Mouse (Mus musculus) liver, embryonic 14.5 days (tissue): ENCODE measurements at regions not wholly inside any gene's neighbourhood (a gene's known extent, or its start where the extent isn't known, plus 50 kb on each side); places are given as distances from the start of the nearest gene placed in this dataset.

ENCODE experiments used
- ATAC-seq: fragments of 200-750 bp; cut with Nextera tagmentation; 2 replicates; pipeline ENCODE4 v1.8.0; 2017; ENCODE audit warnings: moderate number of reproducible peaks, mild to moderate bottlenecking, moderate library complexity; ENCODE audit not compliant: insufficient read depth
- DNase-seq, 3 experiments: peaks; one replicate each; pipeline ENCODE4 v3.0.0-alpha.2; 2012 to 2013; ENCODE audit warnings: low read depth in 3 of 3, low spot score in 3 of 3
- H3K27ac ChIP-seq: fragments of 300-500 bp; sonication (generic); 2 replicates; pipeline ENCODE4 v1.5.1; 2014; ENCODE audit warnings: moderate library complexity, mild to moderate bottlenecking, control low read depth, inconsistent platforms
- H3K27me3 ChIP-seq: fragments of 300-500 bp; sonication (generic); 2 replicates; pipeline ENCODE4 v1.6.1; 2014; ENCODE audit warnings: mild to moderate bottlenecking, low read length, moderate library complexity; ENCODE audit not compliant: control insufficient read depth, insufficient read depth
- H3K36me3 ChIP-seq: fragments of 300-500 bp; sonication (generic); replicated peaks from 2 replicates; pipeline ENCODE4 v1.6.1; 2014; ENCODE audit warnings: low read depth; ENCODE audit not compliant: control insufficient read depth, insufficient read depth
- H3K4me1 ChIP-seq, 2 experiments: fragments of 200-500 bp in 1 of 2; fragments of 300-500 bp in 1 of 2; sonication (generic) in 1 of 2; replicated peaks; 2 replicates each; pipeline ENCODE4 v1.6.1; 2012 to 2014; ENCODE audit warnings: antibody characterized with exemption in 1 of 2, inconsistent platforms in 1 of 2, low read length in 1 of 2; ENCODE audit not compliant: control insufficient read depth in 2 of 2, insufficient read depth in 2 of 2
- H3K4me2 ChIP-seq: fragments of 300-500 bp; sonication (generic); 2 replicates; pipeline ENCODE4 v1.6.1; 2014; ENCODE audit warnings: low read depth, mild to moderate bottlenecking, control low read depth, moderate library complexity
- H3K4me3 ChIP-seq, 2 experiments: fragments of 200-500 bp in 1 of 2; fragments of 300-500 bp in 1 of 2; sonication (generic) in 1 of 2; 2 replicates each; pipeline ENCODE4 v1.5.1; 2012 to 2014; ENCODE audit warnings: low read depth in 2 of 2, low read length in 2 of 2, mild to moderate bottlenecking in 2 of 2, control low read depth in 1 of 2, inconsistent platforms in 1 of 2, moderate library complexity in 1 of 2; ENCODE audit not compliant: insufficient read depth in 1 of 2
- H3K9ac ChIP-seq: fragments of 300-500 bp; sonication (generic); replicated peaks from 2 replicates; pipeline ENCODE4 v1.6.1; 2014; ENCODE audit warnings: mild to moderate bottlenecking, control low read depth, moderate library complexity
- H3K9me3 ChIP-seq: fragments of 300-500 bp; sonication (generic); 2 replicates; pipeline ENCODE4 v1.6.1; 2016; ENCODE audit warnings: low read length, mixed read lengths; ENCODE audit not compliant: control insufficient read depth
- CTCF ChIP-seq: IDR thresholded peaks from 2 replicates; pipeline ENCODE4 v1.5.1; 2016; ENCODE audit warnings: antibody characterized with exemption, low read depth, control low read depth
- EP300 ChIP-seq: IDR thresholded peaks from 2 replicates; pipeline ENCODE4 v1.6.1; 2016; ENCODE audit warnings: antibody characterized with exemption, low read depth
- WGBS: fragments of 180-500 bp; shearing (Covaris S2); extraction: QIAGEN DNeasy Blood & Tissue Kit; methylation state at CpG from one replicate; pipeline ENCODE4 v1.1.7; 2014; ENCODE audit not compliant: insufficient replicate concordance; 5-methylcytosine and 5-hydroxymethylcytosine counted together

DNA sequence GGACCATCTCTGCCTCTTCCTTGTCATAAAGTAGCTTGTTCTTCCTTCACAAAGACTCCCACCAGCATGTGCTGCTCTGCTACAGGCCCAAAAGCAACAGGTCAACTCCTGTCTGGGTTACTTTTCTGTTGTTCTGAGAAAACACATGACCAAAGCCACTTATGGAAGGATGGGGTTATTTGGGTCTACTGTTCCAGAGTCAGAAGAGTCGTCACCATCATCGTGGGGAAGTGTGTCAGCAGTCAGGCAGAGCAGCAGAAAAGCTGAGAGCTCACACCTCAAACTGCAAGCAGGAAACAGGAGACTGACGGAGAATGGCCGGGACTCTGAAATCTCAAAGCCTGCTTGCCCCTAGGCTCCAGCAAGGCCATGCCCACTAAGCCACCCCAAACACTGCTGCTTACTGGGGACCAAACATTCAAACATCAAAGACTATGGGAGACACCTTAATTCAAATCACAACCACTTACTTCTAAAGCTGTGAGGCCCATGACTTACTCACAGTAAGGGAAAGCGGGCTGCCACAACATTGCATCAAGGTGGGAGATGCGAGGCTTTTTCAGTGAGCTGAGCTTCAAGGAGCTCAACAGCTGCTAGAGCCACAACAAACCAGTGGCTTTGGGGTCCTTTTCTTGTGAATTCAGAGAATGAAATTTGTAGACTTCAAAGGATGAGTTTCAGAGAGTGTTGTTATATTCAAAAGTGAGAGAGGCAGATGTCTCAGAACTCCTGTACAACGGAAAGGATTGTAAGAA, 96.6 kb upstream of the Hs6st1 start:
- no peak overlapping the region for H3K27ac ChIP-seq
- H3K36me3 ChIP-seq: no peaks in the 10 kb centered on the region
- no peaks in the 10 kb centered on the region for H3K9me3 ChIP-seq
- H3K9ac ChIP-seq: no peak overlapping the region
- no peaks in the 10 kb centered on the region for H3K27me3 ChIP-seq
- TF ChIP-seq EP300: no peak
- TF ChIP-seq CTCF: no peak
- H3K4me1 ChIP-seq: peaks cover 8 to 12% of the 10 kb centered on the region in 2 experiments
- WGBS: 54% methylated on average over 7 of the region's 7 CpGs
- ATAC-seq (no peak), DNase-seq (no peak)
- H3K4me2 ChIP-seq: no peak overlapping the region
- no peak overlapping the region for H3K4me3 ChIP-seq

DNA sequence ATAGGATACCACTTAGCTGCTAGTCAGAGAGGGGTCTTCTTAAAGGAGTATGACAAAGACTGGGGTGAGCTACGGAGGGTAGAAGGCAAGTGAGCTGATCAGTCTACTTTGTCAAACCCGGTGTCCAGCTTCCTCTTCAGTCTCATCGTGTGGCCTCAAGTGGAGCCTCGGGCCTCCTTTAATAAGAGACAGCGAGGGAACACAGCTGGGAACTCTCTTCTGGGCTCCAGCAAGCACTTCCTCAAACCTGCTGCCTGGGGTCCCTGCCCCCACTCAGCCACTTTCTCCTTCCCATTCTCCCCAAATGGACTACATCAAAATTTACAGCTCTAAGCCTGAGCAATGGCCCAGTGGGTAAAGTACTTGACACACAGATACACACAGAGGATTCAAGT, 96.0 kb upstream of the Hs6st1 start:
- no peak for TF ChIP-seq EP300
- no peak for TF ChIP-seq CTCF
- DNase-seq: no peak
- Histone ChIP-seq H3K36me3 (no peaks in the 10 kb centered on the region), H3K27me3 (no peaks in the 10 kb centered on the region), H3K27ac (no peak overlapping the region), H3K9me3 (no peaks in the 10 kb centered on the region), H3K4me1 (peaks cover 8 to 12% of the 10 kb centered on the region in 2 experiments), H3K4me2 (no peak overlapping the region), H3K9ac (no peak overlapping the region), H3K4me3 (no peak overlapping the region)
- 19% methylated on average over 5 of the region's 5 CpGs for WGBS
- ATAC-seq: no peak

DNA sequence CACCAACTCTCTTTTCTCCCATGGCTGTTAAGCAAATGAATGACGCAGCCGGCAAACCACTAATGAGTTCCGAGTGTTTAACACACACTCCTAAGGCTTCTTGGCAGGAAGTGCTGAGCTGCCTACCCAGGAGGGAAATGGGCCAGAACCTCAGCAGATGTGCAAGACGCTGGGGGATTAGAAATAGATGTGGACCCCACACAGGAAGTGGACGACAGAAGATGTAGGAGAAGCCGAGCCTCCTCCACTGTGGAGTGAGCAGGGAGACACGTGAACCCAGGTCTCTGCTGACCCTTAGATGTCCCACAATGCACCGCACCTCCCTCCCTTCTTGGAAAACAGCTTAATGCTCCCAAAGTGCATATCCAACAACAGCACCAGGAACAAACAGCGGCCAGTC, 94.8 kb upstream of the Hs6st1 start:
- H3K27ac ChIP-seq: no peak overlapping the region
- H3K4me2 ChIP-seq: no peak overlapping the region
- no peak overlapping the region for H3K9ac ChIP-seq
- no peak overlapping the region for H3K4me3 ChIP-seq
- WGBS: 36% methylated on average over 9 of the region's 9 CpGs
- no peak for DNase-seq
- peaks cover 8 to 12% of the 10 kb centered on the region in 2 experiments for H3K4me1 ChIP-seq
- ATAC-seq: no peak
- no peaks in the 10 kb centered on the region for H3K27me3 ChIP-seq
- H3K9me3 ChIP-seq: no peaks in the 10 kb centered on the region
- no peaks in the 10 kb centered on the region for H3K36me3 ChIP-seq
- TF ChIP-seq CTCF (no peak), EP300 (no peak)

DNA sequence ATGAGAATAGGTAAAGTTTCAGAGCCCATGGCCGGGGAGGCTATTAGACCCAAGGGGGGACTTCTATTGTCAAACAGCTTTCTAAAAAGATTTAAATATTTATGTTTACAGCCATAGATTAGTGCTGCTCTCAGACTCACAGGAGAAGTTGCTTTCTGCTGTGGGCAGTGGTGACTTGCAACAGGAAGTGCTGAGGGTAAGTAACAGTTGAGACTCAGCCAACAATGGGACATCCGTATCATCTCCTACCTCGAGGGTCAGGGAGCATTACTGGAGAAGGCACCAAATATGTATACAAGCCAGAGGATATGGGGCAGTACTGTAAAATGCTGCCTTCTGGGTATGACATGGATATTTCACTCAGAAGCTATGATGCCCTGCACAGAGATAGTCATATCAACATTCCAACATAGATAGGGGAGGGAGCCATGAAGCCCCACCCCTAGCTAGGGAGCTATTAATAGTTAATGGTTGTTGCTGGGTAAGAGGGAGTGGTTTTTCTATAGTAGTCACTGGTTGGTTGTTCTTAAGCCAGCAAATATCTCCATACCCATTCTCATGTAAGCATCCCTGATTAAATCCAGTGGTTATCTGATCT, 92.5 kb upstream of the Hs6st1 start:
- Histone ChIP-seq H3K9me3 (no peaks in the 10 kb centered on the region), H3K27ac (peak overlapping the region; percentile 25; the same call in 1 of the 2 replicates), H3K4me1 (peaks cover 8 to 12% of the 10 kb centered on the region in 2 experiments), H3K27me3 (no peaks in the 10 kb centered on the region), H3K36me3 (no peaks in the 10 kb centered on the region), H3K4me3 (no peak overlapping the region), H3K4me2 (peak overlapping the region; percentile 39), H3K9ac (no peak overlapping the region)
- ATAC-seq (peak; percentile 88), DNase-seq (peak; percentile 28 to 46 (median 39))
- TF ChIP-seq EP300 (no peak), CTCF (no peak)
- 32% methylated on average over 3 of the region's 3 CpGs for WGBS

DNA sequence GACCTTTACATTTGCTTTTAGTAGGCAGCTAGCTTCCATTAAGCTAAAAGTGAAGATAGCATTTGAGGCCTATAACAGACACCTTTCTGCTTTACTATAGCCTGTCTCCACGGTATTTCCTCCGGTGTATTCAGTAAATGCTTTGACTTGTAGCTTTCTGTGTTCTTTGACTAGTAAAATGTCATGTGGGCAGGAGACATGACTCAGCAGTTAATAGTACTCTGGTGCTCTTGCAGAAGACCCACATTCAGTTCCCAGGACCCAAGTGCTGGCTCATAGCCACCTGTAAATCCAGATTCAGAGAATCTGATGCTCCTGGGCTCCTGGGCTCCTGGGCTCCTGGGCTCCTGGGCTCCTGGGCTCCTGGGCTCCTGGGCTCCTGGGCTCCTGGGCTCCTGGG, 91.7 kb upstream of the Hs6st1 start:
- H3K36me3 ChIP-seq: no peaks in the 10 kb centered on the region
- H3K4me3 ChIP-seq: no peak overlapping the region
- no peak overlapping the region for H3K9ac ChIP-seq
- H3K9me3 ChIP-seq: no peaks in the 10 kb centered on the region
- no peak for TF ChIP-seq EP300
- no peak for TF ChIP-seq CTCF
- peaks cover 8 to 12% of the 10 kb centered on the region in 2 experiments for H3K4me1 ChIP-seq
- 37% methylated on average over 2 of the region's 2 CpGs for WGBS
- no peak overlapping the region for H3K4me2 ChIP-seq
- H3K27me3 ChIP-seq: no peaks in the 10 kb centered on the region
- peak; percentile 31 to 48 (median 45) for DNase-seq
- H3K27ac ChIP-seq: no peak overlapping the region
- peak; percentile 37; the same call in 1 of the 2 replicates for ATAC-seq
